Mouse (Mus musculus) megakaryocyte-erythroid progenitor cell, adult 5-6 weeks (primary cell): ENCODE results near the gene Mei1. TPM values are rescaled to one million over a fixed set of nuclear protein-coding genes. Genes with fewer than 3 reads are reported as not detected.
A peak's percentile ranks its signal among the peaks of the same experiment; 100 is the strongest.

Experiments used
- ATAC-seq: replicated peaks from 2 replicates; pipeline ENCODE4 v1.8.0; 2016; ENCODE audit warnings: mild to moderate bottlenecking, inconsistent platforms; ENCODE audit not compliant: severe bottlenecking, poor library complexity, low FRiP score, low TSS enrichment
- total RNA-seq, 2 experiments: library from RNA; stranded (forward) in 1 of 2; stranded (reverse) in 1 of 2; fragments of 200-1000, 215-1000 nt in 1 of 2; fragments of >200 nt in 1 of 2; fragmentation: Nextera tagmentation in 1 of 2; gene quantifications; 2 replicates each; pipeline ENCODE4 v1.2.3; 2014 to 2017

The Mei1 gene
- total RNA-seq, 2 experiments from 2014 or later: not detected

- peak; percentile 55 for ATAC-seq
Measured at GRCm38 (mm10) chr15:82166240-82167100, 96.7 kb downstream of the Mei1 start.

- ATAC-seq: no peak
Measured at GRCm38 (mm10) chr15:82167201-82168168, 97.7 kb downstream of the Mei1 start.

- ATAC-seq: no peak
Measured at GRCm38 (mm10) chr15:82169671-82170070, 99.9 kb downstream of the Mei1 start.

- no peak for ATAC-seq
Measured at GRCm38 (mm10) chr15:82170437-82171377, 100.9 kb downstream of the Mei1 start.

- ATAC-seq: no peak
Measured at GRCm38 (mm10) chr15:82172648-82173047, 102.9 kb downstream of the Mei1 start.

GRCm38 (mm10) chr15:82175091-82175490, 105.3 kb downstream of the Mei1 start:
- no peak for ATAC-seq

Other genes starting within 250 kb of the Mei1 start
- 22.4 and 32.1 TPM in 2 replicates for gene Tob2, start 211.2 kb upstream of the Mei1 start, total RNA-seq (2014; fragmentation: Nextera tagmentation)
- 11.7 and 20.4 TPM in 2 replicates for gene Tob2, start 211.2 kb upstream of the Mei1 start, total RNA-seq (2017)
- gene Phf5a, start 198.1 kb upstream of the Mei1 start, total RNA-seq (2014; fragmentation: Nextera tagmentation): 203 and 208 TPM in 2 replicates
- gene Phf5a, start 198.1 kb upstream of the Mei1 start, total RNA-seq (2017): 131 and 142 TPM in 2 replicates
- 162 and 178 TPM in 2 replicates for gene Aco2, start 197.7 kb upstream of the Mei1 start, total RNA-seq (2014; fragmentation: Nextera tagmentation)
- 171 and 185 TPM in 2 replicates for gene Aco2, start 197.7 kb upstream of the Mei1 start, total RNA-seq (2017)
- 46.2 and 57.3 TPM in 2 replicates for gene Polr3h, start 143.8 kb upstream of the Mei1 start, total RNA-seq (2014; fragmentation: Nextera tagmentation)
- 47.7 and 59.5 TPM in 2 replicates for gene Polr3h, start 143.8 kb upstream of the Mei1 start, total RNA-seq (2017)
- gene Csdc2, start 133.2 kb upstream of the Mei1 start, total RNA-seq (2014; fragmentation: Nextera tagmentation): not detected in 2 replicates
- not detected in 2 replicates for gene Csdc2, start 133.2 kb upstream of the Mei1 start, total RNA-seq (2017)
- gene Pmm1, start 109.1 kb upstream of the Mei1 start, total RNA-seq (2014; fragmentation: Nextera tagmentation): 62.0 and 90.7 TPM in 2 replicates
- 30.5 and 33.1 TPM in 2 replicates for gene Pmm1, start 109.1 kb upstream of the Mei1 start, total RNA-seq (2017)
- not detected in 2 replicates for gene 1700029P11Rik, start 89.5 kb upstream of the Mei1 start, total RNA-seq (2014; fragmentation: Nextera tagmentation)
- not detected in 2 replicates for gene 1700029P11Rik, start 89.5 kb upstream of the Mei1 start, total RNA-seq (2017)
- gene Xrcc6, start 82.2 kb upstream of the Mei1 start, total RNA-seq (2014; fragmentation: Nextera tagmentation): 120 and 143 TPM in 2 replicates
- gene Xrcc6, start 82.2 kb upstream of the Mei1 start, total RNA-seq (2017): 379 and 524 TPM in 2 replicates
- 48.8 and 51.6 TPM in 2 replicates for gene Desi1, start 36.1 kb upstream of the Mei1 start, total RNA-seq (2014; fragmentation: Nextera tagmentation)
- 8.0 and 22.3 TPM in 2 replicates for gene Desi1, start 36.1 kb upstream of the Mei1 start, total RNA-seq (2017)
- 295 and 336 TPM in 2 replicates for gene Snu13, start 22.4 kb upstream of the Mei1 start, total RNA-seq (2014; fragmentation: Nextera tagmentation)
- 286 and 307 TPM in 2 replicates for gene Snu13, start 22.4 kb upstream of the Mei1 start, total RNA-seq (2017)
- gene 4930407I10Rik, start 10.8 kb upstream of the Mei1 start, total RNA-seq (2014; fragmentation: Nextera tagmentation): not detected in 2 replicates
- gene 4930407I10Rik, start 10.8 kb upstream of the Mei1 start, total RNA-seq (2017): not detected in 2 replicates
- gene Ccdc134, start 57.9 kb downstream of the Mei1 start, total RNA-seq (2014; fragmentation: Nextera tagmentation): 14.3 and 17.4 TPM in 2 replicates
- gene Ccdc134, start 57.9 kb downstream of the Mei1 start, total RNA-seq (2017): 11.8 and 17.4 TPM in 2 replicates
- 41.0 and 43.3 TPM in 2 replicates for gene Srebf2, start 77.2 kb downstream of the Mei1 start, total RNA-seq (2014; fragmentation: Nextera tagmentation)
- gene Srebf2, start 77.2 kb downstream of the Mei1 start, total RNA-seq (2017): 24.7 and 26.0 TPM in 2 replicates
- not detected in 2 replicates for gene Shisa8, start 142.8 kb downstream of the Mei1 start, total RNA-seq (2014; fragmentation: Nextera tagmentation)
- not detected in 2 replicates for gene Shisa8, start 142.8 kb downstream of the Mei1 start, total RNA-seq (2017)
- gene Tnfrsf13c, start 154.4 kb downstream of the Mei1 start, total RNA-seq (2014; fragmentation: Nextera tagmentation): 0.49 and 1.2 TPM in 2 replicates
- 0.46 and 0.75 TPM in 2 replicates for gene Tnfrsf13c, start 154.4 kb downstream of the Mei1 start, total RNA-seq (2017)
- gene Cenpm, start 174.8 kb downstream of the Mei1 start, total RNA-seq (2014; fragmentation: Nextera tagmentation): 20.7 and 53.8 TPM in 2 replicates
- gene Cenpm, start 174.8 kb downstream of the Mei1 start, total RNA-seq (2017): 19.0 and 23.2 TPM in 2 replicates
- not detected in 2 replicates for gene 1500009C09Rik, start 182.4 kb downstream of the Mei1 start, total RNA-seq (2014; fragmentation: Nextera tagmentation)
- gene 1500009C09Rik, start 182.4 kb downstream of the Mei1 start, total RNA-seq (2017): not detected in 2 replicates
- not detected in 2 replicates for gene Sept3, start 204.9 kb downstream of the Mei1 start, total RNA-seq (2014; fragmentation: Nextera tagmentation)
- 0.27 and 1.4 TPM in 2 replicates for gene Sept3, start 204.9 kb downstream of the Mei1 start, total RNA-seq (2017)
- 0.77 TPM in 1 of 2 replicates, not detected in the other for gene Wbp2nl, start 229.0 kb downstream of the Mei1 start, total RNA-seq (2014; fragmentation: Nextera tagmentation)
- gene Wbp2nl, start 229.0 kb downstream of the Mei1 start, total RNA-seq (2017): not detected in 2 replicates